Mouse (Mus musculus): Measurements from ENCODE around the gene Cap1. TPM values are rescaled to one million over a fixed set of nuclear protein-coding genes. Genes with fewer than 3 reads are reported as not detected.

The Cap1 gene
- polyA plus RNA-seq, 1 experiment from 2014 or later, result 86.4 TPM

DNA sequence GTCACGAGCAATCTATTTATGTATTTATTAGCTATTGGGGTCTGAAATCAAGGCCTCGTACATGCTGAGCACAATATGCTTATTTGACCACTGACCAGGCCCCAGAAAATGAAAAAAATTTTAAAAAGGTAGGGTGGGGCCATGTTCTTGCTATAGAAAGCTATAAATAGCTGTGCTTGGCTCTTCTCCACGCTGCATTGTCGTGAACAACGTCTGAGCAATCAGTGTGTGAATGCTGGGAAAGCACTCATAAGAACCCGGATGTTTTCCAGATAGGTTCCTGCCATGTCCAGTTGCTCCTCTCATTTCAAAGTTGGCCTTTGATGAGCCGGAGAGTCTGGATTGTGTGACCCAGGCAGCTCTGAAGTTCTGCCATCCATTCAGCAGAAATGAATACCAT, 28.3 kb upstream of the Cap1 start:
- H3K36me3 ChIP-seq (ENCODE audit: control insufficient read depth, insufficient read depth, low read length), result no peaks in the 10 kb centered on the region
- no peak for ATAC-seq
- H3K27me3 ChIP-seq (replicated peaks; ENCODE audit: control insufficient read depth, insufficient read depth, low read length), result no peaks in the 10 kb centered on the region
- no peak overlapping the region for H3K27ac ChIP-seq (ENCODE audit: low read length)
- H3K4me1 ChIP-seq (ENCODE audit: control insufficient read depth, insufficient read depth, low read length), result no peaks in the 10 kb centered on the region
- no peak overlapping the region for H3K4me3 ChIP-seq (ENCODE audit: low read length)
- no peak overlapping the region for H3K9ac ChIP-seq (ENCODE audit: low read depth, low read length)
- H3K4me2 ChIP-seq (ENCODE audit: low read depth, low read length), result no peak overlapping the region
- H3K9me3 ChIP-seq (ENCODE audit: control insufficient read depth, low read length), result peaks cover 4% of the 10 kb centered on the region; the same call in 1 of the 2 replicates
- WGBS, result 69% methylated on average over 7 of the region's 7 CpGs

DNA sequence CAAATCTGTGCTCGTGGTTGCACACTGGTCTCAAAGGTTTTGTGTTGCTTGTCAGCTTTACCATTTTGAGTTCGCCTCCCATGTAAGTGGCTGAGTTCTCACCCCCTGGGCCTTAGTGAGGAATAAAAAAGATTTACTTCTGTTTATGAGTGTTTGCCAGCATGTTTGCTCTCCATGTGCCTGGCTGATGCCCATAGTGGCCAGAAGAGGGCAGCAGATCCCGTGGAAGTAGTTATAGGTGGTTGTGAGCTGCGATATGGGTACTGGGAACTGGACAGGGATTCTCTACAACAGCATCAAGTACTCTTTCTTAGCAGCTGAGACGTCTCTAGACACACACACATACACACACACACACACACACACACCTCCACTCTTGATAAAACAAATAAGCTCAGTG, 26.8 kb upstream of the Cap1 start:
- Histone ChIP-seq H3K27me3 (replicated peaks; ENCODE audit: control insufficient read depth, insufficient read depth, low read length) (no peaks in the 10 kb centered on the region), H3K4me2 (ENCODE audit: low read depth, low read length) (no peak overlapping the region), H3K36me3 (ENCODE audit: control insufficient read depth, insufficient read depth, low read length) (no peaks in the 10 kb centered on the region), H3K4me1 (ENCODE audit: control insufficient read depth, insufficient read depth, low read length) (no peaks in the 10 kb centered on the region), H3K9ac (ENCODE audit: low read depth, low read length) (no peak overlapping the region), H3K9me3 (ENCODE audit: control insufficient read depth, low read length) (peaks cover 7% of the 10 kb centered on the region; the same call in 1 of the 2 replicates), H3K27ac (ENCODE audit: low read length) (no peak overlapping the region), H3K4me3 (ENCODE audit: low read length) (no peak overlapping the region)
- 69% methylated on average over 5 of the region's 5 CpGs for WGBS
- no peak for ATAC-seq

DNA sequence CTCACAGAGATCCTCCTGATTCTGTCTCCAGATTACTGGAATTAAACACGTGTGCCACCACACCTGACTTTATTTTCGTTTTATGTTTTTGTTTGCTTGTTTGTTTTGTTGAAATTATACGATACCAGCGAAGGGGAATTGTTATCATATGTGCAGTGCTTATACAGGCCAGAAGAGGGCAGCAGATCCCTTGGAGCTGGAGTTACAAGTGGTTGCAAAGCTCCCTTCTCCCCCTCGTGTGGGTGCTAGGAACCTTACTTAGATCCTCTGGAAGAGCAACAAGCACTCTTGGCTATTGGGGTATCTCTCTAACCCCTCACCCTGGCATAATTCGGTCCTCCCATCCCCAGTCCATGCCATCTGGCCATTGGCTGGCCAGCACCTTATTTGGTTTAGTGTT, 24.7 kb upstream of the Cap1 start:
- H3K36me3 ChIP-seq (ENCODE audit: control insufficient read depth, insufficient read depth, low read length), result no peaks in the 10 kb centered on the region
- no peaks in the 10 kb centered on the region for H3K4me1 ChIP-seq (ENCODE audit: control insufficient read depth, insufficient read depth, low read length)
- ATAC-seq, result no peak
- no peak overlapping the region for H3K4me3 ChIP-seq (ENCODE audit: low read length)
- H3K4me2 ChIP-seq (ENCODE audit: low read depth, low read length), result no peak overlapping the region
- peaks cover 7% of the 10 kb centered on the region; the same call in 1 of the 2 replicates for H3K9me3 ChIP-seq (ENCODE audit: control insufficient read depth, low read length)
- H3K27me3 ChIP-seq (replicated peaks; ENCODE audit: control insufficient read depth, insufficient read depth, low read length), result no peaks in the 10 kb centered on the region
- no peak overlapping the region for H3K9ac ChIP-seq (ENCODE audit: low read depth, low read length)
- no peak overlapping the region for H3K27ac ChIP-seq (ENCODE audit: low read length)
- WGBS, result 45% methylated on average over 6 of the region's 6 CpGs

DNA sequence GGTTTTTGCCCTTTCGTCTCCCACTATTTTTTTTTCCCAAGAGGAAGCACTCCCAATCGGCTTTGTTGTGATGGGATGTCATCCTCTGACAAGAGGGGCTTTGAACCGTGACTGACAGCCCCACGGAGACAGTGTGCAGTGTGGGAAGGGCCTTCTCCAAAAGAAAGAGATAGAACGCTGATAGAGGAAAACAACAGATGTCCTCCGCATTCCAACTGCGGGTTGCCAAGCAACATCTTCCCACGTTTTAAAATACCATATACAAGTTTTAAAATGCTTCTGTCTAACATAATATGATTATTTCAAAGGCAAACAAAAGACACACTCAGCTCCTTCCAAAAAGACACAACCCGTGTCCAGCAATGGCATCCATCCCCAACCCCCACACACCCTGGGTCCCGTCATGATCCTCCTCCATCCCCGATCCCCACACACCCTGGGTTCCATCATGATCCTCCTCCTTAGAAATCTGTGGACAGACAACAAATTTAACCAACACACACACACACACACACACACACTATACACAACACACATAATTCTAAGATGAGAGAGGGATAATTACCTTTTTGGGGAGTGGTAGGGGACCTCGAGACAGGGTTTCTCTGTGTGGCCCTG, 23.8 kb upstream of the Cap1 start:
- Histone ChIP-seq H3K4me2 (ENCODE audit: low read depth, low read length) (no peak overlapping the region), H3K27ac (ENCODE audit: low read length) (no peak overlapping the region), H3K9me3 (ENCODE audit: control insufficient read depth, low read length) (peaks cover 7% of the 10 kb centered on the region; the same call in 1 of the 2 replicates), H3K27me3 (replicated peaks; ENCODE audit: control insufficient read depth, insufficient read depth, low read length) (no peaks in the 10 kb centered on the region), H3K4me1 (ENCODE audit: control insufficient read depth, insufficient read depth, low read length) (no peaks in the 10 kb centered on the region), H3K9ac (ENCODE audit: low read depth, low read length) (no peak overlapping the region), H3K36me3 (ENCODE audit: control insufficient read depth, insufficient read depth, low read length) (no peaks in the 10 kb centered on the region), H3K4me3 (ENCODE audit: low read length) (no peak overlapping the region)
- 52% methylated on average over 12 of the region's 12 CpGs for WGBS
- ATAC-seq, result no peak

DNA sequence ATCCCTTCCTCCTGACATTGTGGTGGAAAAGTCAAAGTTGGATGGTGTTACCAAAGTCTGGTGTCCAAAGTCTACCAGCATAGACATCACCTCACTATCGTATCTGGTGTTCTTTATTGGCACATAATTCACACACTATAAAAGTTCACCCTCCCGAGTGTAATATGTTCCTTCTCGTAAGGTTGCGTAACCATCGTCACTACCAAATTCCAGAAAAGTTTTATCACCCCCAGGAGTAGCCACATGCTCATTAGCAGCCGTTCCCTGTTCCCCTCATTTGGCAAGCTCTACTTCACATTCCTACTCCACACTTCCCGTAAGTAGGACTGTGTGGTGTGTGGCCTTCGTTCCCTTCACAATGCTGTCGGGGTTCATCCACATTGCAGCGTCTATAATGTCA, 19.5 kb upstream of the Cap1 start:
- 69% methylated on average over 10 of the region's 10 CpGs for WGBS
- no peak overlapping the region for H3K4me3 ChIP-seq (ENCODE audit: low read length)
- no peaks in the 10 kb centered on the region for H3K36me3 ChIP-seq (ENCODE audit: control insufficient read depth, insufficient read depth, low read length)
- H3K9ac ChIP-seq (ENCODE audit: low read depth, low read length), result no peak overlapping the region
- H3K4me2 ChIP-seq (ENCODE audit: low read depth, low read length), result no peak overlapping the region
- H3K27ac ChIP-seq (ENCODE audit: low read length), result no peak overlapping the region
- peaks cover 3% of the 10 kb centered on the region; the same call in 1 of the 2 replicates for H3K9me3 ChIP-seq (ENCODE audit: control insufficient read depth, low read length)
- no peaks in the 10 kb centered on the region for H3K4me1 ChIP-seq (ENCODE audit: control insufficient read depth, insufficient read depth, low read length)
- H3K27me3 ChIP-seq (replicated peaks; ENCODE audit: control insufficient read depth, insufficient read depth, low read length), result no peaks in the 10 kb centered on the region; the same call in 1 of the 2 replicates
- ATAC-seq, result no peak

DNA sequence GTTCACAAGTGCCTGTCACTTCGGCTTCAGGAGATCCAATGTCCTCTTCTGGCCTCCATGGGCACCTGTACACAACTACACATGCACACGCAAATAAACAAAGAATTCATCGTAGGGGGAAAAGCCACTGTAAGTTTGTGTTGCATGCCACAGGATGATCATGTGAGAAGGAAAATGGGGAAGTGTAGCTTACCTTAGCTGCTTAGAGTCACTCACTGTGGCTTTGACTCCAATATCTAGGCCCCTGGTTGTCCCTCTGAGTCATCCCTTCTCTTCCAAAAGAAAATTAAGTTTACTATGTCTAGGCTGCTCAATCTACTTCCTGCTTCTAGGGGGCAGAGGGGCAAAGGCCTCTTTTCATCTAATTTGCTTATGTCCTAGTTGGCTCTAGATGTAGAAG, 17.9 kb upstream of the Cap1 start:
- WGBS, result 85% methylated on average over 3 of the region's 3 CpGs
- no peaks in the 10 kb centered on the region for H3K36me3 ChIP-seq (ENCODE audit: control insufficient read depth, insufficient read depth, low read length)
- no peak overlapping the region for H3K4me2 ChIP-seq (ENCODE audit: low read depth, low read length)
- ATAC-seq, result no peak
- no peak overlapping the region for H3K27ac ChIP-seq (ENCODE audit: low read length)
- H3K4me3 ChIP-seq (ENCODE audit: low read length), result no peak overlapping the region
- H3K9me3 ChIP-seq (ENCODE audit: control insufficient read depth, low read length), result peaks cover 3% of the 10 kb centered on the region; the same call in 1 of the 2 replicates
- no peaks in the 10 kb centered on the region; the same call in 1 of the 2 replicates for H3K27me3 ChIP-seq (replicated peaks; ENCODE audit: control insufficient read depth, insufficient read depth, low read length)
- no peak overlapping the region for H3K9ac ChIP-seq (ENCODE audit: low read depth, low read length)
- no peaks in the 10 kb centered on the region for H3K4me1 ChIP-seq (ENCODE audit: control insufficient read depth, insufficient read depth, low read length)

DNA sequence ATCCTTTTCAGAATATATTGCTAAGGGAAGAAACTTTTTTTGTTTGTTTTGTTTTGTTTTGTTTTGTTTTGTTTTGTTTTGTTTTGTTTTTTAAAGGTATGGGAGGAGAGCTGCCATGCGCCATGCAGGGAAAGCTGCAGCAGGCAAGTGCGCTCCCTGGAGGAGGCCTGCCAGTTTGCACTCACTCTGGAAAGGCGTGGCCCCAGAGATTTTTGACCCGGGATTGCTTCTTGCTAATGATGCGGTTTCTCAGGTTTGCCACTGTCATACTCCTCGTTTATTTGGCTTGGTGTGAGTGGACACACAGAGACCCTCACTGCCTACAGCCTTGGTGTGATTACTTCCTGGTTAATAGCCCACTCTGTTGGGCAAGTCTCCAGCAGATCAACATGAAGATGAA, 16.3 kb upstream of the Cap1 start:
- Histone ChIP-seq H3K9me3 (ENCODE audit: control insufficient read depth, low read length) (no peaks in the 10 kb centered on the region), H3K9ac (ENCODE audit: low read depth, low read length) (no peak overlapping the region), H3K4me3 (ENCODE audit: low read length) (no peak overlapping the region), H3K4me2 (ENCODE audit: low read depth, low read length) (no peak overlapping the region), H3K27ac (ENCODE audit: low read length) (no peak overlapping the region), H3K27me3 (replicated peaks; ENCODE audit: control insufficient read depth, insufficient read depth, low read length) (no peaks in the 10 kb centered on the region; the same call in 1 of the 2 replicates), H3K4me1 (ENCODE audit: control insufficient read depth, insufficient read depth, low read length) (no peaks in the 10 kb centered on the region), H3K36me3 (ENCODE audit: control insufficient read depth, insufficient read depth, low read length) (no peaks in the 10 kb centered on the region)
- 28% methylated on average over 6 of the region's 6 CpGs for WGBS
- ATAC-seq, result no peak

DNA sequence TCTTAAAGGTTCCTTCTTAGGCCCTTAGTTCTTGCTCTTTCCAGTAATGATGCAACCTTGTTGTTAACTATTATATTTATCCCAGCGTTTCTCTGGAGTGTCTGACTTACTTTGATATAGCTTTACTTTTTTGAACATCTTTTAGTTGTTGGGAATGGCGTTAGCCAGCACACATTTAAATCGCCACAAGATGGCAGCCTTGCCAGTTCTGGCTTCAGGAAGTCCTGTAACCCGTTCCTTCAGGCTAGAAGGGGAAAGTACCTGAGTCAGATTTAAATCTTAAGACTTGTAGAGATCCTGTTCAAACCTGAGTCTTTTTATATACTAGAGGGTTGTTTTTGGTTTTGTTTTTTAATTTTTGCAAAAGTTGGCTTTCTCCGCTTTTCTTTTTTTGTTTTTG, 12.5 kb upstream of the Cap1 start:
- Histone ChIP-seq H3K4me3 (ENCODE audit: low read length) (no peak overlapping the region), H3K9me3 (ENCODE audit: control insufficient read depth, low read length) (no peaks in the 10 kb centered on the region), H3K4me1 (ENCODE audit: control insufficient read depth, insufficient read depth, low read length) (no peaks in the 10 kb centered on the region), H3K27me3 (replicated peaks; ENCODE audit: control insufficient read depth, insufficient read depth, low read length) (no peaks in the 10 kb centered on the region; the same call in 1 of the 2 replicates), H3K36me3 (ENCODE audit: control insufficient read depth, insufficient read depth, low read length) (no peaks in the 10 kb centered on the region), H3K9ac (ENCODE audit: low read depth, low read length) (no peak overlapping the region), H3K4me2 (ENCODE audit: low read depth, low read length) (no peak overlapping the region), H3K27ac (ENCODE audit: low read length) (no peak overlapping the region)
- WGBS, result 17% methylated on average over 5 of the region's 5 CpGs
- peak; percentile 46 for ATAC-seq

DNA sequence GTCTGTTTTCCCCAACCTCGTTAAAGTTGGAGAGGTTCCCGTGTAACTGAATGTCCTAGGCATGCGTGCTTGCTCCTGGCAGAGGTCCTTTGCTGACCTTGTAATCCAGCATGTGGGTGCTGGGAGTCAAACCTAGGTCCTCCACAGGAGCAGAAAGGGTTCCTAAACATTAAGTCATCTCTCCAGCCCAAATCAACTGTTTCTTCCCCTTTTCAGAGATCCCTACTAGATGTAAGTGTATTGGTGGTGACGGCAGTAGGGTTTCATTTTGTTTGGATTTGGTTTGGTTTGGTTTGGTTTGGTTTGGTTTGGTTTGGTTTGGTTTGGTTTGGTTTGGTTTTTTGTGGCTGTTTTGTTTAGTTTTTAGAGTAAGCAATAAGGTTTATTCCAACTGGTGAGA, 11.9 kb upstream of the Cap1 start:
- H3K27ac ChIP-seq (ENCODE audit: low read length), result no peak overlapping the region
- H3K4me3 ChIP-seq (ENCODE audit: low read length), result no peak overlapping the region
- no peaks in the 10 kb centered on the region for H3K36me3 ChIP-seq (ENCODE audit: control insufficient read depth, insufficient read depth, low read length)
- H3K9me3 ChIP-seq (ENCODE audit: control insufficient read depth, low read length), result no peaks in the 10 kb centered on the region
- H3K4me2 ChIP-seq (ENCODE audit: low read depth, low read length), result no peak overlapping the region
- no peak overlapping the region for H3K9ac ChIP-seq (ENCODE audit: low read depth, low read length)
- no peaks in the 10 kb centered on the region for H3K4me1 ChIP-seq (ENCODE audit: control insufficient read depth, insufficient read depth, low read length)
- no peak for ATAC-seq
- no peaks in the 10 kb centered on the region; the same call in 1 of the 2 replicates for H3K27me3 ChIP-seq (replicated peaks; ENCODE audit: control insufficient read depth, insufficient read depth, low read length)
- 87% methylated on average over 4 of the region's 4 CpGs for WGBS

DNA sequence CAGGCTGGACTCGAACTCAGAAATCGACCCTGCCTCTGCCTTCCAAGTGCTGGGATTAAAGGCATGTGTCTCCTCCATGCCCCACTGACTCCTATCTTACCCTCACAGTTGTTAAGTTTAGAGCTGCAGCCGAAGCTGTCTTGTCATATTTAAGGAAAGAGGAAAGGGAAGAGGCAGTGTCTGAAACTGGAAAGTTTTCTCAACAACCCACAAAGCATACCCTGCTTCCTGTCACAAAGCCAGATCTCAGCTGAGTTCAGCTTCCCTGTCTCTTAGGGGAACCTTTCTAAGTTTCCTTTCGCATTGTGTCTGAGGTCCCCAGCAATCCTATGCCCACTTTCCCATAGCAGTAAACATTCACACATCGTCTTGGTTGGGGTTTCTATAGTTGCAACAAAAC, 6.3 kb upstream of the Cap1 start:
- Histone ChIP-seq H3K27ac (ENCODE audit: low read length) (no peak overlapping the region), H3K9me3 (ENCODE audit: control insufficient read depth, low read length) (no peaks in the 10 kb centered on the region), H3K9ac (ENCODE audit: low read depth, low read length) (no peak overlapping the region), H3K36me3 (ENCODE audit: control insufficient read depth, insufficient read depth, low read length) (no peaks in the 10 kb centered on the region), H3K4me1 (ENCODE audit: control insufficient read depth, insufficient read depth, low read length) (0 out of 2 replicates have a peak, but pooled peaks cover 6% of the 10 kb centered on the region), H3K4me3 (ENCODE audit: low read length) (no peak overlapping the region), H3K27me3 (replicated peaks; ENCODE audit: control insufficient read depth, insufficient read depth, low read length) (no peaks in the 10 kb centered on the region), H3K4me2 (ENCODE audit: low read depth, low read length) (no peak overlapping the region)
- WGBS, result 67% methylated on average over 5 of the region's 5 CpGs
- no peak for ATAC-seq

All from intestine, embryonic 16.5 days (tissue).